Mouse (Mus musculus): Measurements from ENCODE around the gene Smdt1. TPM values are rescaled to one million over a fixed set of nuclear protein-coding genes. Genes with fewer than 3 reads are reported as not detected.

Smdt1 gene
- polyA plus RNA-seq (2016; fragmentation: Nextera tagmentation; extraction: Ambion mirVana) = 269 and 314 TPM in 2 replicates

- under 1% methylated on average over 41 of the region's 41 CpGs for WGBS
- Histone ChIP-seq H3K36me3 (peaks cover 23% of the 10 kb centered on the region), H3K27ac (peak within 1 kb of the TSS; percentile 90), H3K4me3 (peak within 1 kb of the TSS; percentile 60), H3K9me3 (no peaks in the 10 kb centered on the region), H3K4me1 (replicated peaks) (peaks cover 60% of the 10 kb centered on the region), H3K27me3 (ENCODE audit: insufficient read depth, poor library complexity, severe bottlenecking) (peaks cover 32% of the 10 kb centered on the region)
- peak; percentile 96 for DNase-seq (ENCODE audit: low spot score)
These were observed at the start of gene Smdt1, which contains the start of the genes Naga and Pheta2 for GRCm38 (mm10) chr15:82338593-82339112. Gene Smdt1, plus strand, starts transcription at chr15:82338959. Gene Naga, minus strand, starts transcription at chr15:82338925. Gene Pheta2, plus strand, starts transcription at chr15:82338942.

GRCm38 (mm10) chr15:82290252-82290651 is 48.5 kb upstream of the Smdt1 start:
- H3K9me3 ChIP-seq = no peaks in the 10 kb centered on the region
- peaks cover 68% of the 10 kb centered on the region for H3K36me3 ChIP-seq
- no peaks in the 10 kb centered on the region for H3K27me3 ChIP-seq (ENCODE audit: insufficient read depth, poor library complexity, severe bottlenecking)
- no peak for DNase-seq (ENCODE audit: low spot score)
- WGBS = 94% methylated on average over 7 of the region's 7 CpGs
- peaks cover 23% of the 10 kb centered on the region for H3K4me1 ChIP-seq (replicated peaks)
- H3K4me3 ChIP-seq = no peak overlapping the region
- no peak overlapping the region for H3K27ac ChIP-seq

- Histone ChIP-seq H3K4me1 (replicated peaks) (peaks cover 27% of the 10 kb centered on the region), H3K36me3 (peaks cover 42% of the 10 kb centered on the region), H3K27me3 (ENCODE audit: insufficient read depth, poor library complexity, severe bottlenecking) (no peaks in the 10 kb centered on the region), H3K27ac (peak overlapping the region; percentile 66), H3K4me3 (peak overlapping the region; percentile 32), H3K9me3 (no peaks in the 10 kb centered on the region)
- WGBS = 20% methylated on average over 5 of the region's 5 CpGs
- DNase-seq (ENCODE audit: low spot score) = no peak
These were observed 45.9 kb upstream of the Smdt1 start for GRCm38 (mm10) chr15:82292851-82293250.

GRCm38 (mm10) chr15:82293271-82293711 is 45.5 kb upstream of the Smdt1 start:
- H3K36me3 ChIP-seq = peaks cover 37% of the 10 kb centered on the region
- WGBS = 8% methylated on average over 7 of the region's 7 CpGs
- DNase-seq (ENCODE audit: low spot score) = peak; percentile 70
- peak overlapping the region; percentile 66 for H3K27ac ChIP-seq
- H3K4me3 ChIP-seq = peak overlapping the region; percentile 32
- no peaks in the 10 kb centered on the region for H3K9me3 ChIP-seq
- peaks cover 27% of the 10 kb centered on the region for H3K4me1 ChIP-seq (replicated peaks)
- H3K27me3 ChIP-seq (ENCODE audit: insufficient read depth, poor library complexity, severe bottlenecking) = no peaks in the 10 kb centered on the region

GRCm38 (mm10) chr15:82294059-82294458 is 44.7 kb upstream of the Smdt1 start:
- H3K9me3 ChIP-seq = peaks cover 5% of the 10 kb centered on the region; the same call in 1 of the 2 replicates
- peaks cover 30% of the 10 kb centered on the region for H3K36me3 ChIP-seq
- no peak overlapping the region for H3K27ac ChIP-seq
- peaks cover 32% of the 10 kb centered on the region for H3K4me1 ChIP-seq (replicated peaks)
- DNase-seq (ENCODE audit: low spot score) = peak; percentile 36
- WGBS = 53% methylated on average over 8 of the region's 8 CpGs
- no peak overlapping the region for H3K4me3 ChIP-seq
- peaks cover 6% of the 10 kb centered on the region; the same call in 1 of the 2 replicates for H3K27me3 ChIP-seq (ENCODE audit: insufficient read depth, poor library complexity, severe bottlenecking)

- Histone ChIP-seq H3K36me3 (no peaks in the 10 kb centered on the region), H3K4me1 (replicated peaks) (peaks cover 16% of the 10 kb centered on the region), H3K27ac (no peak within 1 kb of the TSS), H3K9me3 (peaks cover 5% of the 10 kb centered on the region; the same call in 1 of the 2 replicates), H3K27me3 (ENCODE audit: insufficient read depth, poor library complexity, severe bottlenecking) (peaks cover 12% of the 10 kb centered on the region; the same call in 1 of the 2 replicates), H3K4me3 (no peak within 1 kb of the TSS)
- DNase-seq (ENCODE audit: low spot score) = no peak
- WGBS = 59% methylated on average over 39 of the region's 39 CpGs
These were observed 39.8 kb upstream of the Smdt1 start, which contains the start of gene Wbp2nl for GRCm38 (mm10) chr15:82298764-82299561. Gene Wbp2nl, plus strand, starts transcription at chr15:82298954.

GRCm38 (mm10) chr15:82307107-82307506 is 31.7 kb upstream of the Smdt1 start:
- 79% methylated on average over 3 of the region's 3 CpGs for WGBS
- H3K27me3 ChIP-seq (ENCODE audit: insufficient read depth, poor library complexity, severe bottlenecking) = no peaks in the 10 kb centered on the region
- no peaks in the 10 kb centered on the region for H3K4me1 ChIP-seq (replicated peaks)
- H3K9me3 ChIP-seq = no peaks in the 10 kb centered on the region
- H3K4me3 ChIP-seq = no peak overlapping the region
- H3K36me3 ChIP-seq = no peaks in the 10 kb centered on the region
- no peak for DNase-seq (ENCODE audit: low spot score)
- no peak overlapping the region for H3K27ac ChIP-seq

- Histone ChIP-seq H3K27me3 (ENCODE audit: insufficient read depth, poor library complexity, severe bottlenecking) (no peaks in the 10 kb centered on the region), H3K36me3 (no peaks in the 10 kb centered on the region), H3K4me1 (replicated peaks) (no peaks in the 10 kb centered on the region), H3K27ac (no peak overlapping the region), H3K4me3 (no peak overlapping the region), H3K9me3 (no peaks in the 10 kb centered on the region)
- WGBS = 86% methylated on average over 3 of the region's 3 CpGs
- no peak for DNase-seq (ENCODE audit: low spot score)
These were observed 30.3 kb upstream of the Smdt1 start for GRCm38 (mm10) chr15:82308416-82308815.

- 0 out of 2 replicates have a peak, but pooled peaks cover 2% of the 10 kb centered on the region for H3K4me1 ChIP-seq (replicated peaks)
- 90% methylated on average over 6 of the region's 6 CpGs for WGBS
- DNase-seq (ENCODE audit: low spot score) = no peak
- no peak overlapping the region for H3K4me3 ChIP-seq
- no peaks in the 10 kb centered on the region for H3K27me3 ChIP-seq (ENCODE audit: insufficient read depth, poor library complexity, severe bottlenecking)
- no peaks in the 10 kb centered on the region for H3K9me3 ChIP-seq
- no peaks in the 10 kb centered on the region for H3K36me3 ChIP-seq
- H3K27ac ChIP-seq = no peak overlapping the region
These were observed 20.9 kb upstream of the Smdt1 start for GRCm38 (mm10) chr15:82317839-82318238.

- Histone ChIP-seq H3K27ac (no peak overlapping the region), H3K4me1 (replicated peaks) (0 out of 2 replicates have a peak, but pooled peaks cover 6% of the 10 kb centered on the region), H3K9me3 (no peaks in the 10 kb centered on the region), H3K4me3 (no peak overlapping the region), H3K27me3 (ENCODE audit: insufficient read depth, poor library complexity, severe bottlenecking) (no peaks in the 10 kb centered on the region), H3K36me3 (no peaks in the 10 kb centered on the region)
- no peak for DNase-seq (ENCODE audit: low spot score)
- WGBS = 93% methylated on average over 1 of the region's 1 CpGs
These were observed 19.1 kb upstream of the Smdt1 start for GRCm38 (mm10) chr15:82319613-82320012.

- WGBS = 77% methylated on average over 8 of the region's 8 CpGs
- H3K4me3 ChIP-seq = no peak overlapping the region
- no peak for DNase-seq (ENCODE audit: low spot score)
- no peaks in the 10 kb centered on the region for H3K27me3 ChIP-seq (ENCODE audit: insufficient read depth, poor library complexity, severe bottlenecking)
- H3K27ac ChIP-seq = no peak overlapping the region
- H3K4me1 ChIP-seq (replicated peaks) = 0 out of 2 replicates have a peak, but pooled peaks cover 6% of the 10 kb centered on the region
- no peaks in the 10 kb centered on the region for H3K9me3 ChIP-seq
- no peaks in the 10 kb centered on the region for H3K36me3 ChIP-seq
These were observed 16.6 kb upstream of the Smdt1 start for GRCm38 (mm10) chr15:82322195-82322594.

GRCm38 (mm10) chr15:82325382-82325781 is 13.4 kb upstream of the Smdt1 start:
- 80% methylated on average over 2 of the region's 2 CpGs for WGBS
- Histone ChIP-seq H3K36me3 (peaks cover 14% of the 10 kb centered on the region), H3K27me3 (ENCODE audit: insufficient read depth, poor library complexity, severe bottlenecking) (no peaks in the 10 kb centered on the region), H3K27ac (no peak overlapping the region), H3K9me3 (no peaks in the 10 kb centered on the region), H3K4me3 (no peak overlapping the region), H3K4me1 (replicated peaks) (peaks cover 10% of the 10 kb centered on the region; the same call in 1 of the 2 replicates)
- no peak for DNase-seq (ENCODE audit: low spot score)

- H3K27ac ChIP-seq = no peak overlapping the region
- peaks cover 33% of the 10 kb centered on the region for H3K36me3 ChIP-seq
- over 99% methylated on average over 4 of the region's 4 CpGs for WGBS
- H3K27me3 ChIP-seq (ENCODE audit: insufficient read depth, poor library complexity, severe bottlenecking) = peaks cover 14% of the 10 kb centered on the region
- H3K4me1 ChIP-seq (replicated peaks) = peaks cover 47% of the 10 kb centered on the region
- no peak overlapping the region for H3K4me3 ChIP-seq
- DNase-seq (ENCODE audit: low spot score) = no peak
- H3K9me3 ChIP-seq = no peaks in the 10 kb centered on the region
These were observed 3.6 kb upstream of the Smdt1 start for GRCm38 (mm10) chr15:82335194-82335593.
